Mouse (Mus musculus) CD4-positive naive resting alpha-beta T cell, adult 57 days (primary cell): ENCODE results near the gene Ccl22. TPM values are rescaled to one million over a fixed set of nuclear protein-coding genes. Genes with fewer than 3 reads are reported as not detected.

ENCODE experiments used
- total RNA-seq: library from RNA; stranded (reverse); gene quantifications from one replicate; pipeline ENCODE4 v1.2.4, GENCODE M21; 2023

Gene Ccl22
- 0.59 TPM for total RNA-seq

DNA sequence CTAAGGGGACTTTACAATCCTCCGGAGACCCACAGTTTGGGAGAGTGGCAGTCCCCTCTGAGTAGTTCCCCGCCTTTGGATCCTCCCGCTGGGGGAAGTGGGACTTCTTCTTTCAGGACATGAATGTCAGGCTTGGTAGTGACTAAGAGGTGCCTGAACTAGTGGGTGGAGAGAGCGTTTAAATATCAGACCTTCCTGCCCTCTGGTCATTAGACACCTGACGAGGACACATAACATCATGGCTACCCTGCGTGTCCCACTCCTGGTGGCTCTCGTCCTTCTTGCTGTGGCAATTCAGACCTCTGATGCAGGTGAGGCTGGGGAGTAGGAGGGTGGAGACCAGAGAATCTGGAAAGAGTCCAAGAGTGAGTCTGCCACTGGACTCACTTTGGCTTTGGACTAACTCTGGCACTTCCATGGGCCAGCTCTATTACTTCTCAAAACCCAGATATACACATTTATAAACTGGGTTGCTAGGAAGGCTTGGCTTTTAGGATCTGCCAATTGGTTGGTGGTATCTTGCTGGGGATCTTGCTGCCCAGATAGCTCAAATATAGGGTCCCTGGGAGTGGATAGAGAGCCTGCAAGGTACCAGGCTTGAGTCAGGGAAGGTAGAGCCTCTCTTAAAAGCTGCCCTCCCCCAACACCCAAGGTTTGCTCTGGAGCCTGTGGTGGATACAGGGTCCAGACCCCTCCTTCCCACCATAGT is at the start of gene Ccl22:
Ccl22 (plus strand) TSS at position 115 of the 709 bp plus-strand sequence.

DNA sequence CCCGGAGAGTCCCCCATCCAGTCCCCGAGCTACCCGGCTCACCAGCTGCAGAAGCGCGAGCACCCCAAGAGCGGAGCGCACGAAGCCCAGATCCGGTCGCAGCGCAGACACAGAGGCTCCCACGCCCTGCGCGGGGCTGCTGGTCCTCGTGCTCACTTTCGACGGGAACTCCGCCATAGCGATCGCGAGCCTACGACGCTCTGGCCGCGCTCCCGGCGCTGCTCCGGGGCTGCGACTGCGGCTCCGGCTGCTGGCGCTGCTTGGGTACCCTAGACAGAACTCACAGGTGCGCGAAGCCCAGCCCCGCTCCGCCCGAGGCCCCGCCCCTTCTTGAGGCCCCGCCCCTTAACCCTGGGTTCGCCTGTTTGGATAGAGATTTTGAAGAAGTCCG is 49.4 kb upstream of the Ccl22 start, which contains the start of gene Pllp:
Pllp (minus strand) TSS at position 285 of the 391 bp plus-strand sequence.

DNA sequence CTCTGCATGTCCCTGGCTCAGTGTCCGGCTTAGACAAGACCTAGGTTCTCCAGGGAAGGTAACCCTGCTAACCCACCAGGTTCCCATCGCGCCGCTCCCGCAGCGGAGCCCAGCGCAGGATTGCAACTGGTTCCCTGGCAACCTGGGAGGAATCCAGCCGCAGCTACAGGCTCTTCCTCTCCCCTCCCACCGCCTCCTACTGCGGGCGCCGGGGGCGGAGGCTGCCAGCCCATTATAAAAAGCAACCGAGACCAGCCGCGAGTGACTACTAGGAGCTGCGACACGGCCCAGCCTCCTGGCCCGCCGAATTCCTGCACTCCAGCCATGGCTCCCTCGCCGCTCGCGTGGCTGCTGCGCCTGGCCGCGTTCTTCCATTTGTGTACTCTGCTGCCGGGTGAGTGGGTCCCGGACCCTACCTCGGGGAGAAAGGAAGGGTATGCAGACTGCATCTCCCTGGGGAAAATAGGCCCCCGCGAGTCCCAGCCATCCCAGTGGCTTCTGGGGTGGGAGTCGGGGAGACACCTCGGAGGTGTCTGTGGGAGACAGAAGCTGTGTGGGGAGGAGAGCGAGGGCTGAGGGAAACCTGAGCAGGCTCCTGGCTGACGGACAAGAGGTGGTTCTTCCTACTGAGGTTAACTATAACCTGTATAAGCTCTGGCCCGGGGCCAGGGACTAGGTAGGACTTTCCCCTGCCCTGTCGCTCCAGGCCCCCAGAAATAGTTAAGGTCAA is 26.7 kb downstream of the Ccl22 start, which contains the start of gene Cx3cl1:
Cx3cl1 (plus strand) TSS at position 69 of the 730 bp plus-strand sequence.

Other genes starting within 250 kb of the Ccl22 start
- 2.6 TPM for gene Cpne2, start 212.6 kb upstream of the Ccl22 start, total RNA-seq
- 39.8 TPM for gene Rspry1, start 143.7 kb upstream of the Ccl22 start, total RNA-seq
- gene Fam192a, start 143.6 kb upstream of the Ccl22 start, total RNA-seq: 35.0 TPM
- 125 TPM for gene Arl2bp, start 79.0 kb upstream of the Ccl22 start, total RNA-seq
- gene Pllp, start 49.3 kb upstream of the Ccl22 start, total RNA-seq: not detected
- not detected for gene Cx3cl1, start 26.4 kb downstream of the Ccl22 start, total RNA-seq
- gene Ccl17, start 64.9 kb downstream of the Ccl22 start, total RNA-seq: not detected
- gene Coq9, start 92.7 kb downstream of the Ccl22 start, total RNA-seq: 33.6 TPM
- 57.2 TPM for gene Ciapin1, start 92.8 kb downstream of the Ccl22 start, total RNA-seq
- gene Polr2c, start 111.9 kb downstream of the Ccl22 start, total RNA-seq: 61.2 TPM
- gene Dok4, start 130.7 kb downstream of the Ccl22 start, total RNA-seq: 1.7 TPM
- gene Ccdc102a, start 172.5 kb downstream of the Ccl22 start, total RNA-seq: 3.1 TPM
- 2.7 TPM for gene Adgrg5, start 178.1 kb downstream of the Ccl22 start, total RNA-seq
- gene Adgrg1, start 229.2 kb downstream of the Ccl22 start, total RNA-seq: 2.0 TPM